Mouse (Mus musculus): ENCODE measurements around the gene Rapgef4.

GRCm38 (mm10) chr2:72045024-72045423, 64.0 kb downstream of the Rapgef4 start:
- TF ChIP-seq CTCF (IDR thresholded peaks at IDR 0.05; ENCODE audit: borderline replicate concordance, insufficient read depth, low read depth, low read length), result no peak
- TF ChIP-seq POLR2A (IDR thresholded peaks at IDR 0.05; ENCODE audit: borderline replicate concordance, insufficient read depth, low read length), result no peak
